Mouse (Mus musculus) ovary, postnatal 10 days (tissue): ENCODE data around the gene Igf2bp1.

ENCODE experiments used
- DNase-seq: peaks from one replicate; pipeline ENCODE4 v3.0.0; 2022; ENCODE audit warnings: low spot score

Igf2bp1 gene

DNA sequence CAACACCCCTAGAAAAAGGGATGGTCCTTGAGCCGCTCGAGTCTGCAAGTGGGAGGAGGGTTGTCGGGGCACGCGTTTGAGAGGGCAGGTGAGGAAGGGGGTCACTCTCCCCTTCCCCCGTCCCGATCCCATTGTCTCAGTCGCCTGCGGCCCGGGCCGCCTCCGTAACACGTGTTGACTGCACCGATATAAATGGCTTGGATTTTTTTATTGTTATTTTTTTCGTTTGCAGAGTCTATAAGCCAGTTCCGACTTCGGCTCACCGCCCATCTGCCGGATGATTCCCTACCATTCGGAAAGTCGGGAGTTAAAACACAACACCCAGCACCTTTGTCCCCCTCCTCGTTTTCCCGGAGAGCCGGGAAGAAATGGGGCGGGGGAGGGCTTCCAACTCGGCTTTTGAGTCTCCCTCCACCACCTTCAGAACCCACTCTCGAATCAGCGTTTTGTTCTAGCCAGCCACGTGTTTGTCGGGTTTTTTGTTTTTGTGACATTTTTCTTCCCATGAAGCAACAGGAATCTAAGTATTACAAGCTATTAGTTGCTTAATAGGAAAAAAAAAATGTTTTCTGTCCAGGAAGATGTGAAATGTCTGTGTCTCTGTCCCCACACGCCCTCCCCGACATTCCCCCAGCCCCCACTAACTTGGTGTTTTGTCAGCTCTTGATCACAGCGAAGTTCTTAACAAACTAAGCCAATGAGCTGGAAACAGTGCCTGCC lies 1.9 kb upstream of the Igf2bp1 start:
- DNase-seq: no peak

DNA sequence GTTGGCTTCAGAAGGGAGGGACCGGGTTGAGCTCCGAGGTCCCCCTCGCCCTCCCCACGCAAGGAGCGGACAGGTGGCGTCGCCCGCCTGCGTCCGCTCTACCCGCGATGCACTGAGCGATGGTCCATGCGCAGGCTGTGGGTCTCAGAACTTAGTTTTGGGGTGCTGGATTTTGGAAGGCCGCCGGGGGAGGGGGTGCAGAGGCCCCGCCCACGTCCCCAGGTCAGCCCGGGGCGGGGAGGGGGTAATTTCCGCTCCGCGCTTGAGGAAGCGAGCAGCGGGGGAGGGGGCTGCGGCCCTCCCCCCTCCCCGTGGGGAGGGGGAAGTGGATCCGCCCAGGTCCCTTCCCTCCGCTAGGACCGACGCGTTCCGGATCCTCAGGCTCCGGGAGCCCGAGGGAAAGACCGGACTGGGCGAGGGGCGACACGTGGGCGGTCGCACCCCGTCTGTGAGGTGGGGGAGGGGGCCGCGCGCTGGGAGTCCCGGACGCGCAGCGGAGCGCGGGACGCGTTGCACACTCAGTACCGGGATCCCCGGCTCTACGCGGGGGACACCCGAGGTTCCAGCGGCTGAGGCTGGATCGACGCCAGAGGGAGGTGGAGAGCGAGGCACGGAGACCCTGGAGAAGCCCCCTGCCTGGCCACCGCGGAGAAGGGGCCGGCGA lies 1.2 kb upstream of the Igf2bp1 start:
- no peak for DNase-seq

GRCm38 (mm10) chr11:96006367-96006851 lies 669 bp upstream of the Igf2bp1 start:
- no peak for DNase-seq

- DNase-seq: no peak
Measured at GRCm38 (mm10) chr11:96004793-96005402, 842 bp downstream of the Igf2bp1 start.

- DNase-seq: no peak
Measured at GRCm38 (mm10) chr11:96003969-96004792, 1.6 kb downstream of the Igf2bp1 start.

GRCm38 (mm10) chr11:96003100-96003900 lies 2.4 kb downstream of the Igf2bp1 start:
- DNase-seq: no peak

- DNase-seq: no peak
Measured at GRCm38 (mm10) chr11:95994151-95994550, 11.6 kb downstream of the Igf2bp1 start.

DNA sequence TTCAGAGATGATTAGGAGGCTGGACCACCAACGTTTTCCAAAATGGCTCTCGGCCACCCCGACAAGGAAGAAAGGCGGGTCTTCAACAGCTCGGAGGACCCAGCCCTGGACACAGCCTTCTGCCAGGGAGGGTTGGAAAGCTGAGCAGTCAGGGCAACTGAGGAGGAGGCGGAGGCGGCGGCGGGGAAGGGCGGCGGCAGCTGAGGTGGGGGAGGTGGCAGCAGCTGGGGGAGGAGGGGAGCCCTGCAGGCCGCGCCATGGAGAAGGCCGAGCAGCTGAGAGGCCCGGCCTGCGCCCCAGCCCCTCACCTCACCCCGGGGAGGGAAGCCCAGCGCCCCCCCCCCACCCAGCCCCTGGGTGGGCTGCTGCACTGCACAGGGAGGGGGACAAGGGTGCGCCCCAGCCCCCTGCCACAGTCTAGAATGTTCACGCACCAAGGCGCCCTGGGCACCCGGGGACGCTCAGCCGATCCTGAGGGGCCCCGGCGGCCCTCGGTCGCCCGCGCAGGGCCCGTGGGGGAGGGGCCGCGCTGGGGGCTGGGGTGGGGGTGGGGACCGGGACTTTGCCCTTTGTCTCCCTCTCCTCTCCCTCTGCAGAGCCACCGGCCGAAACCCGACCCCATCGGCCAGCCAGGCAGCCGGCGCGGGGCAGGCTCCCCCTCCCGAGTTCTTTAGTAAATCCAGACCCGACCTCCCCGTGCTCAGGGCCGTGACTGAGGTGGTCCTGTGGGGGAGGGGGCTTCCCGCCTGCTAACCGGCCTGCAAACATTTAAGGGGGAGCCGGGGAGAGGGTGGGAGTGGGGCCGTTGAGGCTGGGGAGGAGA lies 14.6 kb downstream of the Igf2bp1 start:
- no peak for DNase-seq

GRCm38 (mm10) chr11:95990431-95990830 lies 15.3 kb downstream of the Igf2bp1 start:
- DNase-seq: no peak

DNA sequence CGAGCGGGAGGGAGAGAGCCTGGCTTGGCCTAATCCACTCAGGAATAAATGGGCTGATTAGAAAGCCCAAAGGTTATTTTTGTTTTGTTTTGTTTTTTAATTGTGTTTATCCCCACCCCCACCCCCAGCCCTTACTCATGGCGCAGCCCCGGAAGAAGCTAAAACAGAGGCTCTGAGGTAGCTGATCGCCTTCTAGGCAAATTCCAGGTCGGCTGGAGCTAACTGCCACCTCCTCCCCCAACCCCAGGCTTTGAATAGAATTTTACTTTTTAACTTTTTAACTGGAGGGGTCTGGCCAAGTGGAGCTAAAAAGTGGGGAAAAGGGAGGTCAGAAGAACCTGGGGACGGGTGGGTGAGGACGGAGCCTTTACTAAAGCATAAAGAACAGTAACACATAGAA lies 15.9 kb downstream of the Igf2bp1 start:
- DNase-seq: no peak

GRCm38 (mm10) chr11:95988533-95988932 lies 17.2 kb downstream of the Igf2bp1 start:
- DNase-seq: peak; percentile 60

DNA sequence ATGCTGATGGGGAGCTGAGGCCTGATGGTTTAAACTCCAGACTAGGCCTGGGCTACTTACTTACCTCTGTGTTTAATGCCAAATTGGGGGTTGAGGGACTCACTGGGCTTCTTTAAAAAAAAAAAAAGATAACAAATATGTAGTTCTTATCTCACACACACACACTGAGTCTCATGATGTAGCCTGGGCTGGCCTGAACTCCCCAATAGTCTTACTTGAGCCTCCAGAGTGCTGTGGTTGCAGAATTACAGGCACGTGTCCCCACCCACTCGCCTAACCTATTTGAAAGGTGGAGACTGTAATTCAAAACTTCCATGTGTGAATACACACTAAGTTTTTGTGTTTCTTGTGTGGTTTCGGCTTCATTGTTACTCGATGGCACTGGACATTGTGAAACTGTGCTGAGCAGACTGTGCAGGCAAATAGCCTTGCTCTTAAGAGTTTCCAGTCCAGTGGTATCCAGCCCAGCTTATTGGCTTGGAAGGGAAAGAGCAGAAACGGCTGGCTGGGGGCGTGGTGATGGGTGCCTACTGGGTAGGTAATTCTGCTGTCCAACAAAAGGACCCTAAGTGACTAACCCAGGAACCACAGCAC lies 17.8 kb downstream of the Igf2bp1 start:
- DNase-seq: no peak

DNA sequence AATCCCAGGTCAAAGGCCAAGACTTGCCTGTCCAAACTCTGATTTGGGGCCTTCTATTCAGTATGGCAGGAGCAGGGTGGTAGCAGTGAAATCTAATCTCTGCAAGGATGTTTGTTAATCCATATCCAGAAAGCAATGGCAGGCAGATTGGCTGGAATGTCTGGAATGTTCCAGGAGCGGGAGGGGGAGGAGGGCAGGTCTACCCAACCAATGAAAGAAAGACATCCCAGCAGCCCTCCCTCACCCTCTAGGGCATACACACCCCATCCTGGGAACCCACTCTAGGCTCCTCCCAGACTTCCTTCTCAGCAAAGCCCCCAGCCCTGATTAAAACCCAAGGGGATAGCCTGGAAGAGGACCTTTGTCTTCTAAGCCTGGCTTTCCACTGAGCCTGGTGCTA lies 23.3 kb downstream of the Igf2bp1 start:
- DNase-seq: no peak

DNA sequence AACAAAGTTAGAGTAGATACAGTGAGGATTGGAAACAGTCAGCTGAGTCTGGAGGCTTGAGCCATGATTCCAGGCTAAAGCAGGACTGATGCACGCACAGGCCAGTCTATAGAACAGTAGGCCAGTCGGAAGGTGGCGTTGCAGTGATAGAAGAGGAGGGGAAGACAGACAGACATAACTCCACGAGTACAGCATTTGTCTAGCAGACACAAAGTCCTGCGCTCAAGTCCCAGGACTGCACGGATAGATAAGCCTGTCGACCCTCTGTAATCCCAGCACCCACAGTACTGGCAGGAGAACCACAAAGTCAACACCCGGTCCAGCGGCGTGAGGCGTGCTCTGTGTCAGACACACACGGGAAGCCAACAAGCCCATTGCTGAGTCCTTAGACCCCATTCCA lies 23.9 kb downstream of the Igf2bp1 start:
- DNase-seq: no peak

DNA sequence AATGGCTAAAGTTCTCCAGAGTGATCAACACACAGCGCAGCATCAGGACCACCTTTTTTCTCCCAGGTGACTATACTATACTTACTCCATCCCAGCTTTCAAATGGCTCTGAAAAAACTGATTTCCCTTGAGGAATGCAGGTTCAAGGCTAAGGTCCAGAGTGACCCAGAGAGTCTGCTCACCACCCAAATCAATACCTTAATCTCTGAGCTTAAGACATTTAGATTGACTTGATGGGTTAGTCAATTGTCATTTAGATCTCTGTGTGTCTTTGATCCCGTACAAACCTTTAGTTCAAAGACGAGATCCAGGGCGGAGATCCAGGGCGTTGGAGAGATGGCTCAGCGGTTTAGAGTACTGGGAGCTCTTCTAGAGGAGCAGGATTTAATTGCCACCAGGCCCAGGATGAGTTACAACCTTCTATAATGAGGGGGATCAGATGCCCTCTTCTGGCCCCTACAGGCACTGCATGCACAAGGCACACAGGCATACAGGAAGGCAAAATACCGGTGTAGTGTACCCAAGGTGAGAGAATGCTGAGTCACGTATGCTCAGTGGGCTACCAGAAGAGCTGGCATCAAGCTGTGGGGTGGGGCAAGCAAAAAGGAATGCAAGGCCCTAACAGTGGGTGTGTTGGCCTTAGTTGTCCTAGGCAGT lies 24.9 kb downstream of the Igf2bp1 start:
- DNase-seq: no peak

- DNase-seq: no peak
Measured at GRCm38 (mm10) chr11:95978487-95978886, 27.3 kb downstream of the Igf2bp1 start.

DNA sequence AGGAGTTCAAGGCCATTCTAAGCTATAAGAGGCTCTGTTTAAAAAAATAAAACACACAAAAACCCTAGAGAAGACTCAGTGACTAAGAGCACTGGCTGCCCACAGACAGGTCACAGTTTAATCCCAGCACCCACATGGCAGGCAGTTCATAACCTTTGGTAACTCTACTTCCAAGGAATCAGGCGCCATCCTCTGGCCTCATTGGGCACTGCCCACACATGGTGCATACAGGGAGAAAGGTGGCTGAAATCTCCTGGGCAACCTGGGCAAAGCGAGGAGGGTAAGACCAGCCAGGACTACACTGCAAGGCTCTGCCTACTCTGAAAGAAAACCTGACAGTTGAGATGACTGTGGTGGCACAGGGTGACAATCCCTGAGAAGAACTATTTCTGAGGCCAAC lies 29.4 kb downstream of the Igf2bp1 start:
- DNase-seq: no peak

DNA sequence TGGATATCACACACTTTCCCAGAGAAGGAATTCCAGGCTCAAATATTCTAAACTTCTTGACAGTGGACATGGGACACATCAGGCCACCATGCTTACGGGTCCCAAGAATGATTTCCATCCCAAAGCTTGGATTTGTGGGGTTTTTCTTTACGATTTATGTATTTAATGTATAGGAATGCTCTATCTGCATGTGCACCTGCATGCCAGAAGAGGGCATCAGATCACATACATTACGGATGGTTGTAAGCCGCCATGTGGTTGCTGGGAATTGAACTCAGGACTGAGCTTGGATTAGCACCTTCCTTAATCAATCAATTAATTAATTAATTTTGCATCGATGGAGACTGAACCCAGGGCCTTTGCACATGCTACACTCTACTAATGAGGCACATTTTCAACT lies 30.0 kb downstream of the Igf2bp1 start:
- no peak for DNase-seq

- no peak for DNase-seq
Measured at GRCm38 (mm10) chr11:95973187-95973586, 32.6 kb downstream of the Igf2bp1 start.

- no peak for DNase-seq
Measured at GRCm38 (mm10) chr11:95963304-95963703, 42.4 kb downstream of the Igf2bp1 start.
